In genomic region chr11:108890544-108890943, GRCm38 (mm10) we compare ENCODE assay signal across 8 mouse cellular contexts. TPM values are rescaled to one million over a fixed set of nuclear protein-coding genes. Genes with fewer than 3 reads are reported as not detected.
DNase-seq lines count a peak whose midpoint lies in the region; ATAC-seq and TF ChIP-seq lines count a peak whose summit lies in the region.
"Had no signal": no experiment of that assay in that cellular context is flagged by ENCODE, and none has a peak within 500 bp of the region (broad histone marks: within the 10 kb centered on the region; RNA-seq: fewer than 3 reads in every experiment).

No protein-coding gene starts in this region.

- no peaks in the 10 kb centered on the region for H3K27me3 ChIP-seq in lung, postnatal 0 days (replicated peaks; ENCODE audit: insufficient read depth, low read length)
- H3K27me3 ChIP-seq in hindbrain, embryonic 10.5 days (ENCODE audit: insufficient read depth, poor library complexity, severe bottlenecking) = peaks cover 23% of the 10 kb centered on the region
- peaks cover 43% of the 10 kb centered on the region for H3K27me3 ChIP-seq in liver, embryonic 13.5 days
- no peaks in the 10 kb centered on the region for H3K27me3 ChIP-seq in stomach, postnatal 0 days (ENCODE audit: control insufficient read depth, insufficient read depth, low read length)
- H3K27me3 ChIP-seq: Patski had no signal

- H3K27ac ChIP-seq in lung, postnatal 0 days (ENCODE audit: low read length) = no peak overlapping the region
- H3K27ac ChIP-seq in hindbrain, embryonic 10.5 days = peak overlapping the region; percentile 89
- no peak overlapping the region for H3K27ac ChIP-seq in liver, embryonic 13.5 days
- no peak overlapping the region for H3K27ac ChIP-seq in stomach, postnatal 0 days (replicated peaks)

- no peak for DNase-seq in lung, postnatal 0 days (ENCODE audit: low spot score)
- DNase-seq in lung, postnatal 14 days = no peak
- no peak for DNase-seq in hindbrain, embryonic 10.5 days (ENCODE audit: low spot score)
- DNase-seq in liver, embryonic 13.5 days = no peak
- no peak for DNase-seq in stomach, postnatal 0 days (ENCODE audit: low spot score)
- DNase-seq in adrenal gland, postnatal 4 days (ENCODE audit: low spot score in 2 of 2) = no peak

- H3K4me1 ChIP-seq in lung, postnatal 0 days (ENCODE audit: insufficient read depth, low read depth, low read length) = no peaks in the 10 kb centered on the region
- peaks cover 56% of the 10 kb centered on the region for H3K4me1 ChIP-seq in hindbrain, embryonic 10.5 days (replicated peaks)
- H3K4me1 ChIP-seq in liver, embryonic 13.5 days (replicated peaks) = no peaks in the 10 kb centered on the region
- H3K4me1 ChIP-seq in stomach, postnatal 0 days (replicated peaks; ENCODE audit: control insufficient read depth, insufficient read depth) = no peaks in the 10 kb centered on the region

- WGBS in lung, postnatal 0 days = 32% methylated on average over 16 of the region's 16 CpGs
- 33% methylated on average over 16 of the region's 16 CpGs for WGBS in hindbrain, embryonic 10.5 days
- WGBS in liver, embryonic 13.5 days (ENCODE audit: insufficient replicate concordance) = 41% methylated on average over 16 of the region's 16 CpGs
- 40% methylated on average over 16 of the region's 16 CpGs for WGBS in stomach, postnatal 0 days

- H3K4me3 ChIP-seq in lung, postnatal 0 days (ENCODE audit: low read depth, low read length) = no peak overlapping the region
- H3K4me3 ChIP-seq in hindbrain, embryonic 10.5 days = peak overlapping the region; percentile 48
- no peak overlapping the region for H3K4me3 ChIP-seq in liver, embryonic 13.5 days (replicated peaks)
- no peak overlapping the region for H3K4me3 ChIP-seq in stomach, postnatal 0 days (ENCODE audit: low read depth, low read length)

- H3K9ac ChIP-seq in lung, postnatal 0 days (replicated peaks; ENCODE audit: low read depth) = no peak overlapping the region
- no peak overlapping the region for H3K9ac ChIP-seq in liver, embryonic 13.5 days
- H3K9ac ChIP-seq in stomach, postnatal 0 days (ENCODE audit: low read length) = no peak overlapping the region

- no peak for TF ChIP-seq CTCF in lung, postnatal 0 days (IDR thresholded peaks at IDR 0.05)
- TF ChIP-seq CTCF in stomach, postnatal 0 days (IDR thresholded peaks at IDR 0.05; ENCODE audit: low read depth) = no peak

- no peaks in the 10 kb centered on the region for H3K9me3 ChIP-seq in lung, postnatal 0 days (ENCODE audit: low read length)
- no peaks in the 10 kb centered on the region for H3K9me3 ChIP-seq in hindbrain, embryonic 10.5 days
- H3K9me3 ChIP-seq in liver, embryonic 13.5 days (replicated peaks) = no peaks in the 10 kb centered on the region
- H3K9me3 ChIP-seq in stomach, postnatal 0 days (ENCODE audit: control insufficient read depth, low read length) = no peaks in the 10 kb centered on the region

- TF ChIP-seq EP300 in lung, postnatal 0 days (IDR thresholded peaks at IDR 0.05) = no peak
- TF ChIP-seq EP300 in stomach, postnatal 0 days (optimal IDR thresholded peaks at IDR 0.05) = no peak

- no peak for ATAC-seq in lung, postnatal 0 days
- no peak for ATAC-seq in liver, embryonic 13.5 days (ENCODE audit: low read depth)
- ATAC-seq in stomach, postnatal 0 days (ENCODE audit: low FRiP score, low TSS enrichment) = no peak
- ATAC-seq in inflammation-experienced regulatory T-cells, adult 6 months = no peak
- ATAC-seq: Patski had no signal

- H3K36me3 ChIP-seq in lung, postnatal 0 days (ENCODE audit: insufficient read depth, low read length) = no peaks in the 10 kb centered on the region
- no peaks in the 10 kb centered on the region for H3K36me3 ChIP-seq in hindbrain, embryonic 10.5 days
- H3K36me3 ChIP-seq in liver, embryonic 13.5 days = no peaks in the 10 kb centered on the region
- H3K36me3 ChIP-seq in stomach, postnatal 0 days (ENCODE audit: control insufficient read depth, insufficient read depth, low read length) = no peaks in the 10 kb centered on the region

- H3K4me2 ChIP-seq in lung, postnatal 0 days (replicated peaks; ENCODE audit: low read depth, low read length) = peak overlapping the region; percentile 46
- peak overlapping the region; percentile 46 for H3K4me2 ChIP-seq in liver, embryonic 13.5 days
- H3K4me2 ChIP-seq in stomach, postnatal 0 days (replicated peaks; ENCODE audit: low read depth) = peak overlapping the region; percentile 62

RNA-seq across cellular contexts. Expression of gene Axin2, which starts 29.6 kb away (rescaled TPM):
- 10.4 and 11.0 TPM in 2 replicates for polyA plus RNA-seq in lung, postnatal 0 days (2015; fragmentation: Nextera tagmentation; extraction: Ambion mirVana)
- 18.0 and 19.8 TPM in 2 replicates for polyA plus RNA-seq in hindbrain, embryonic 10.5 days (2016; fragmentation: Nextera tagmentation; extraction: Ambion mirVana)
- 0.43 and 0.51 TPM in 2 replicates for polyA plus RNA-seq in liver, embryonic 13.5 days (2015; fragmentation: Nextera tagmentation; extraction: Ambion mirVana)
- 2.6 and 2.7 TPM in 2 replicates for polyA plus RNA-seq in stomach, postnatal 0 days (2015; fragmentation: Nextera tagmentation; extraction: Ambion mirVana)
- 10 to 100 TPM; 48.9 to 52.8 TPM for total RNA-seq in adrenal gland, postnatal 4 days (2021)
- polyA plus RNA-seq in inflammation-experienced regulatory T-cells, adult 6 months (2017; shearing (Covaris generic)) = 10 to 100 TPM in 2 of 3 experiments, 1 to 10 TPM in 1; 6.3 to 11.2 (median 10.5) TPM
